In the genomic region with DNA sequence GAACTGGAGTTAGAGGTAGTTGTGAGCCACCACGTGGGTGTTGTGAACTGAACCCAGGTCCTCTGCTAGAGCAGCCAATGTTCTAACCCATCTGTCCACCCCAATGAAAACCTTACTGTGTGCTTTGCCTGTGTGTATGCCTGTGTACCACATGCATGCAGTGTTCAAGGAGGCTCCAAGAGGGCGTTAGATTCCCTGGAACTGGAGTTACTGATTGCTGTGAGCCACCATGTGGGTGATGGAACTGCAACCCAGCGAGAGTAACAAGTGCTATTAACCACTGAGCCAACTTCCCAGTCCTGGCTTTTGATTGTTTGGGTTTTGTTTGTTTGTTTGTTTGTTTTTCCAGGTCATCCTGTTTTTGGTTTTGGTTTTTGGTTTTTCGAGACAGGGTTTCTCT, we compare ENCODE assay signal across 26 mouse cellular contexts.
"Had no signal": no experiment of that assay in that cellular context is flagged by ENCODE, and none has a peak within 500 bp of the region (broad histone marks: within the 10 kb centered on the region; RNA-seq: fewer than 3 reads in every experiment).

No protein-coding gene starts in this region.

- ATAC-seq: hindbrain, postnatal 0 days; intestine, embryonic 16.5 days had no signal

- H3K27me3 ChIP-seq: heart, embryonic 13.5 days; heart, embryonic 15.5 days; hindbrain, embryonic 13.5 days; hindbrain, embryonic 15.5 days; limb, embryonic 12.5 days had no signal

- H3K4me3 ChIP-seq: heart, adult 2 months; heart, embryonic 13.5 days; heart, embryonic 15.5 days; hindbrain, embryonic 13.5 days; hindbrain, embryonic 15.5 days; layer of hippocampus, adult 2 months; left cerebral cortex, adult 2 months; limb, embryonic 10.5 days; limb, embryonic 12.5 days; liver, embryonic 13.5 days had no signal

- H3K27ac ChIP-seq: heart, adult 2 months; heart, embryonic 13.5 days; heart, embryonic 15.5 days; hindbrain, embryonic 13.5 days; hindbrain, embryonic 15.5 days; hindbrain, postnatal 0 days; layer of hippocampus, adult 2 months; left cerebral cortex, adult 2 months; limb, embryonic 10.5 days; limb, embryonic 12.5 days; liver, embryonic 13.5 days had no signal

- H3K36me3 ChIP-seq: heart, embryonic 13.5 days; heart, embryonic 15.5 days; hindbrain, embryonic 13.5 days; hindbrain, embryonic 15.5 days; limb, embryonic 12.5 days; liver, embryonic 13.5 days had no signal

- H3K4me1 ChIP-seq: limb, embryonic 10.5 days; limb, embryonic 12.5 days had no signal

- H3K4me2 ChIP-seq: heart, embryonic 11.5 days; heart, embryonic 13.5 days; heart, embryonic 15.5 days; hindbrain, embryonic 13.5 days; hindbrain, embryonic 15.5 days; limb, embryonic 12.5 days; liver, embryonic 11.5 days; liver, embryonic 13.5 days had no signal

- H3K9ac ChIP-seq: heart, embryonic 13.5 days; heart, embryonic 15.5 days; hindbrain, embryonic 13.5 days; hindbrain, embryonic 15.5 days; limb, embryonic 12.5 days; liver, embryonic 13.5 days had no signal

- H3K9me3 ChIP-seq: heart, embryonic 13.5 days; heart, embryonic 15.5 days; hindbrain, embryonic 13.5 days; hindbrain, embryonic 15.5 days; limb, embryonic 10.5 days; limb, embryonic 12.5 days; liver, embryonic 13.5 days had no signal

- DNase-seq: gastrocnemius, postnatal 14 days; gastrocnemius, postnatal 36 days; heart, adult 11 months; heart, adult 2 months; heart, postnatal 14 days; heart, postnatal 36 days; kidney, adult 11 months; kidney, adult 2 months; kidney, adult 9 months; kidney, postnatal 10 days; kidney, postnatal 25 days; kidney, postnatal 4 days; liver; liver, embryonic 13.5 days had no signal
